Mouse (Mus musculus) lung, adult 2 months (tissue): ENCODE results near the gene Mtmr2.

Source experiments
- CTCF ChIP-seq: fragments of 200-500 bp; IDR thresholded peaks from 2 replicates; pipeline ENCODE4 v1.5.1; 2011; ENCODE audit warnings: mild to moderate bottlenecking, low read length, control low read depth; ENCODE audit not compliant: insufficient read depth
- POLR2A ChIP-seq: fragments of 200-500 bp; IDR thresholded peaks from 2 replicates; pipeline ENCODE4 v1.6.1; 2011; ENCODE audit warnings: low read depth, mild to moderate bottlenecking, control low read depth, low read length, borderline replicate concordance; ENCODE audit errors: extremely low read depth

GRCm38 (mm10) chr9:13794302-13794701, 46.1 kb downstream of the Mtmr2 start:
- TF ChIP-seq POLR2A (no peak), CTCF (no peak)
